Mouse (Mus musculus) liver, embryonic 13.5 days (tissue): Measurements from ENCODE around the gene Slc27a5. TPM values are rescaled to one million over a fixed set of nuclear protein-coding genes. Genes with fewer than 3 reads are reported as not detected.
A peak's percentile ranks its signal among the peaks of the same experiment; 100 is the strongest.

ENCODE experiments used
- ATAC-seq: fragments of 200-750 bp; cut with Nextera tagmentation; 2 replicates; pipeline ENCODE4 v1.8.0; 2017; ENCODE audit warnings: low read depth, mild to moderate bottlenecking, moderate number of reproducible peaks, moderate library complexity
- DNase-seq: peaks from one replicate; pipeline ENCODE4 v3.0.0; 2022
- H3K27ac ChIP-seq: fragments of 300-500 bp; sonication (generic); 2 replicates; pipeline ENCODE4 v1.5.1; 2015; ENCODE audit warnings: moderate library complexity, mild to moderate bottlenecking, inconsistent platforms
- H3K27me3 ChIP-seq: fragments of 300-500 bp; sonication (generic); 2 replicates; pipeline ENCODE4 v1.6.1; 2015; ENCODE audit warnings: mild to moderate bottlenecking, inconsistent platforms
- H3K36me3 ChIP-seq: fragments of 300-500 bp; sonication (generic); 2 replicates; pipeline ENCODE4 v1.6.1; 2015; ENCODE audit warnings: mild to moderate bottlenecking, inconsistent platforms
- H3K4me1 ChIP-seq: fragments of 300-500 bp; sonication (generic); replicated peaks from 2 replicates; pipeline ENCODE4 v1.6.1; 2015; ENCODE audit warnings: inconsistent platforms
- H3K4me2 ChIP-seq: fragments of 300-500 bp; sonication (generic); 2 replicates; pipeline ENCODE4 v1.6.1; 2015; ENCODE audit warnings: inconsistent platforms, mild to moderate bottlenecking, moderate library complexity
- H3K4me3 ChIP-seq: fragments of 300-500 bp; sonication (generic); replicated peaks from 2 replicates; pipeline ENCODE4 v1.5.1; 2015; ENCODE audit warnings: mild to moderate bottlenecking, inconsistent platforms
- H3K9ac ChIP-seq: fragments of 300-500 bp; sonication (generic); 2 replicates; pipeline ENCODE4 v1.6.1; 2015; ENCODE audit warnings: mild to moderate bottlenecking, inconsistent platforms
- H3K9me3 ChIP-seq: fragments of 300-500 bp; sonication (generic); replicated peaks from 2 replicates; pipeline ENCODE4 v1.6.1; 2016; ENCODE audit warnings: inconsistent platforms
- WGBS: fragments of 180-500 bp; shearing (Covaris S2); methylation state at CpG from one replicate; pipeline ENCODE4 v1.1.7; 2015; ENCODE audit not compliant: insufficient replicate concordance; 5-methylcytosine and 5-hydroxymethylcytosine counted together
- polyA plus RNA-seq: library from polyadenylated mRNA; unstranded; fragments of >200 nt; fragmentation: Nextera tagmentation; extraction: Ambion mirVana; gene quantifications from 2 replicates; pipeline ENCODE4 v1.2.1, GENCODE M21; 2015

Gene Slc27a5
- polyA plus RNA-seq, 1 experiment from 2014 or later = 4.9 TPM

DNA sequence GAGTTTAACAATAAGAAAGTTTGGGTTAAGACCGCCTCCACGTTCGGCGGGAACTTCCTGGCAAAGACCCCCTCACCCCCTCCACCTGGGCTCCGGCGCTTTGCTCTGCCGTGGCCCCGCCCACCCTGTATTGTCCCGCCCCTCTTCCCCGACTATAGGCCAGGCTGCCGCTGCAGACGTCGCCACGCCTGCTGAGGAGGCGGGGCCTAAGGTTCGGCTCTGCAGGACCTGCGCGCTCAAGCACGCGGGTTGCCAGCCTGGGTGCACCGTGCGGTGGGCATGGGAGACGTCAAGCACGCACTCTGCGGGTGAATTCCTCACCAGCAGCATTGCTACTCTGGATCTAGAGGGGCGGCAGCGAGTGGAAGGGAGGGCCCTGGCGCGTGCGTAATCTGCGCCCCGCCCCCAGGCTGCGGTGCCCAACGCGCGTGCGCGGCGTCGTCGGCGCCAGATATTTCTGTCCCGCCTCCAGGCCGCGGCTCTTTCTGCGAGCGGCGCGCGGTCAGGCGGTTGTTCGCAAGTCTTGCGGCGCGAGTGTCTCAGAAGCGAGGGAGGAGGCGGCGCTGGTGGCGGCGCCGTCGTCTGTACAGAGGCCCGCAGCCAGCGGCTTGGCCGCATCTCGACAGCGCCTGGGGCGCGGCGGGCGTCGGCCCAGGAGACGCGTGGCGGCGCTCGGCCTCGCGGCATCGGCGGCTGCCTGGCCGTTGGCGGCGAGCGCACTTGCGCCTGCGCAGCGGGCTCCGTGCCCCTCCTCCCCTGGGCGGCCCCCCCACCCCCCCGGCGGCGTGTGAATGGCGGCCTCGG, 26.1 kb upstream of the Slc27a5 start:
- Histone ChIP-seq H3K4me1 (peaks cover 39% of the 10 kb centered on the region), H3K9ac (peak overlapping the region; percentile 98), H3K27ac (peak overlapping the region; percentile 97), H3K9me3 (no peaks in the 10 kb centered on the region), H3K36me3 (peaks cover 37% of the 10 kb centered on the region), H3K4me2 (peak overlapping the region; percentile 98), H3K4me3 (peak overlapping the region; percentile 95), H3K27me3 (no peaks in the 10 kb centered on the region)
- under 1% methylated on average over 93 of the region's 95 CpGs for WGBS
- ATAC-seq (peak; percentile 78), DNase-seq (peak; percentile 91)

DNA sequence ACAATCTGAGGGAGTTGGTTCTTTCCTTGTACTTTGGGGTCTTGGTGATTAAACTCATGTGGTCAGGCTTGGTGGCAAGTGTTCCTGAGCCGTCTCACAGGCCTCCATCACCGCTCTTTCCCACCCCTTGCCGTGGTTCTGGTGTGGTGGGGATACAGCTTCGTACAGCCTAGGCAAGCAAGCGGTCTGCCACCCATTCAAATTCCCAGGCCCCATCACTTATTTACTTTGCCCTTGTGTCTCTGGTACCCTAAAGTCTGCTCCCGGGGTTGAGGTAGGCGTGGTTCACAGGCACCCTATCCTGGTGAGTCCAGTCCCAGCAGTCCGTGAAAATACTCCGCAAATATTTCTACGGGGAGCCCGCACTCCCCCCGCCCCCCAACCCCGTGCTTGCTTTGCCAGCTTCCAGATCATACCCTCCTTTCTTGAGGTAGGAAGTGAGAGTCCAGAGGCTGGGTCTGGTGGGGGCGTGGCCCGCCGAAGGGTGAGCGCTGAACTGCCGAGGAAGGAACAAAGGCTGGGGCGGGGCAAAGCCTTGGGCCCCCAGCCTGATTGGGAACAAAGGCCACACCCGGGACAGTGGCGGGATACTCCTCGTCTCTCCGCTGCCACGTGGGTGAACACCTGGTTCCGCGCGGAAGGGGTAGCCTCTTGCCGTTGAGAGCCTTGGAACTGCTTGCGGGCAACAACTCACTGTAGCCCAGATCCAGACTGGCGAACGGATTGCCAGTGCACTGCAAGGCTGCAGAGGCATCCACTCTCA, 25.0 kb upstream of the Slc27a5 start:
- Histone ChIP-seq H3K27me3 (no peaks in the 10 kb centered on the region), H3K9ac (peak overlapping the region; percentile 98), H3K9me3 (no peaks in the 10 kb centered on the region), H3K27ac (peak overlapping the region; percentile 97), H3K4me2 (peak overlapping the region; percentile 98), H3K4me3 (peak overlapping the region; percentile 95), H3K36me3 (peaks cover 25% of the 10 kb centered on the region), H3K4me1 (peaks cover 40% of the 10 kb centered on the region)
- WGBS = 4% methylated on average over 31 of the region's 31 CpGs
- ATAC-seq (peak; percentile 43), DNase-seq (peak; percentile 74)

DNA sequence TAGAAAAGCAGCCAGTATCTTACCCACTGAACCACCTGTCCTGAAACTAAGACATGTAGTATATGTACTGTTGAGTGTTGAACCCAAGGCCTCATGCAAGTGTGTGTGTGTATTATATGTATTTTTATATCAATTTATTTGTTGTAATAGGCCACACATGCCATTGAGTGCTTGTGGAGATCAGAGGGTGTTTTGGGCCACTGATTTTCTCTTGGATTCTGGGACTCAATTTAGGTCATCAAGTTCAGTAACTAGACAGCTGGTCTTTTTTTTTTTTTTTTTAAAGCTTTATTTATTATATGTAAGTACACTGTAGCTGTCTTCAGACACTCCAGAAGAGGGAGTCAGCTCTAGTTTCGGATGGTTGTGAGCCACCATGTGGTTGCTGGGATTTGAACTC, 17.2 kb upstream of the Slc27a5 start:
- whole genome bisulfite sequencing = 69% methylated on average over 1 of the region's 1 CpGs
- H3K4me3 ChIP-seq = no peak overlapping the region
- DNase-seq (no peak), ATAC-seq (no peak)
- H3K4me1 ChIP-seq = peaks cover 40% of the 10 kb centered on the region
- H3K4me2 ChIP-seq = no peak overlapping the region
- no peak overlapping the region for H3K27ac ChIP-seq
- H3K27me3 ChIP-seq = no peaks in the 10 kb centered on the region
- no peaks in the 10 kb centered on the region for H3K36me3 ChIP-seq
- H3K9me3 ChIP-seq = no peaks in the 10 kb centered on the region
- H3K9ac ChIP-seq = no peak overlapping the region

DNA sequence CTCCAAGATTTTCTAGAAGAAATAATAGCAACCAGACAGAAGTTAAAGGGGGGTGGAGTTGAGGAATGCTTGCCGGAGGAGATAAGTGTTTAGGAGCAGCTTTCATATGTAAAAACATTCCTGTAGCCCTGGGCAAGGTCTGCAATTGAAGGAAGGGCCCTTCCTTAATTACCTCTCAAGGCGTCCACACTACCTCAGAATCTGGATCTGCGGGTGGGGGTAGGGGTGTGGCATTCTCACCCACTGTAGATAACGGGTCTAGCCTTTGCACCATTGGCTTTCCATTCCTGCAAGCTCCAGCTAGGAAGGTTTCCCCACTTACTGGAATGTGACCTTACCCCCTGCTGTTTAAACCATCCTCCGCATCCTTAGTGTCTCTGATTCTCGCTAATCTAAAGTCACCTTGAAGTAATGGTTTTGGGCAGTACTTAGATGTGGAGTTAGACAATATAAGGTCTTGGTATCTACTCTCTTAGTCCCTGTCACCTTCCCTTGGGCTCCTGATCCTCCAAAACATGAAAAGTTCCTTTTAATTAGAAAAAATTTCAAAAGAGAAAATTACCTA, 16.4 kb upstream of the Slc27a5 start:
- Histone ChIP-seq H3K27me3 (no peaks in the 10 kb centered on the region), H3K4me2 (no peak overlapping the region), H3K4me1 (peaks cover 41% of the 10 kb centered on the region), H3K36me3 (no peaks in the 10 kb centered on the region), H3K9me3 (no peaks in the 10 kb centered on the region), H3K4me3 (no peak overlapping the region), H3K9ac (no peak overlapping the region), H3K27ac (no peak overlapping the region)
- WGBS = 43% methylated on average over 6 of the region's 6 CpGs
- DNase-seq = no peak
- no peak for ATAC-seq

DNA sequence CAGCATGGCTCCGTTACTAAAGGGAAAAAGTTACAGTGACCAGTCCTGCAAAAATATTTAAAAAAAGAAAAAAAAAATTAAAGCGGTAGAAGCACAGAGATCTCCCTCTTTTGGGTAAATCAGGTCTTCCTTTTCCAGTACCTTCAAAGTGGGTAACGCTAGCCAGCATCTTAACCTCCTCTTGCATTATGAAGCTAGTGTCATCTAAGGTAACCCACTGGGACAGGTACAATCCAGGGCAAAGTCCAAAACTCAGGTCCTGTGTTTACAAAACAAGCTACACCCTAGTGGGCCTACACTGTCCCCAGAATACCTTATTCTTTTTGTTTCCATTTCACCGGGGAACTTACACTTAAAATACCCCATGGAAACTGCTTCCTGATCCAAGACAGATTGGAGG, 15.7 kb upstream of the Slc27a5 start:
- 65% methylated on average over 4 of the region's 4 CpGs for WGBS
- H3K27me3 ChIP-seq = no peaks in the 10 kb centered on the region
- no peak overlapping the region for H3K27ac ChIP-seq
- no peaks in the 10 kb centered on the region for H3K9me3 ChIP-seq
- H3K4me1 ChIP-seq = peaks cover 45% of the 10 kb centered on the region
- H3K9ac ChIP-seq = 0 out of 2 replicates have a peak overlapping the region, but pooled peaks have one; percentile 0
- no peak overlapping the region for H3K4me2 ChIP-seq
- no peak for DNase-seq
- H3K4me3 ChIP-seq = no peak overlapping the region
- no peak for ATAC-seq
- no peaks in the 10 kb centered on the region for H3K36me3 ChIP-seq

DNA sequence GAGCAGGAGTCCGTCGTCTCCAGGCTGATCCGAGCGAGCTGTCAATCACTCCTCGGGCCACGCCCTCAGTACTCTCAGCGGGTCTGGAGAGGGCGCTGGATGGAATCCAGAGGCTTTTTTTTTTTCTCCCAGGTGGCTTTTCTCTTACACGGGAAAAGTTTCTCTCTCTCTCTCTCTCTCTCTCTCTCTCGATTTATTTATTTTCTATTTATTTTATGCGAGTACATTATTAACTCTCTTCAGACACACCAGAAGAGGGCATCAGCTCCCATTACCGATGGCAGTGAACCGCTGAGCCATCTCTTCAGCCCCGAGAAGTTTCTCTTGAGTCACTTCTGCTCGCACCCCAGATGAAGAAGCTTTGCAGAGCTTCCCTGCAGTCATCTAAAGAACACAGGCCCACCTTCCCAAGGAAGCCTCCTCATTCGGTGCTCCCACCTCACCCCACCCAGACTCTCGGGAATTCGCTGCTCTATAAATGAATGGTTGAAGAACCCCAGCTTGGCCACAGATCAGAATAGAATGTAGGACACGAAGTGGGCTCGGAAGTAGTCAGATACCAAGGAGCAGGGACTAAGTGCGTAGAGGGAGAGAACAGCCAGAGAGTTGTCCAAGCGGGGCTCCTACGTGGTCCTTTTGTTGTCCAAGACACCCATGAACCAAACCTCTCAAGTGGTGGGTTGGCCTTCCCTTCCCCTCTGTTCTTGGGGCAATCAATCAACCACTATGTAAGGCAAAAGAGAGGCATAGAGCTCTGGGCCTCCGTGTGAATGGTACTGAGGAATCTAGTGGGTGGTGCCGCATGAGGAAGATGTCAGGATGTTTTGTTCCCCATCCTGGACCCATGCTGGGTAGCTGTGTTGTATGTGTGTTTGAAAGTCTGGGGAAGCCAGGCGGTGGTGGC, 12.3 kb upstream of the Slc27a5 start, which contains the start of gene Zbtb45:
TSS of gene Zbtb45 (minus strand) at position 30 of the 904 bp plus-strand sequence.
- Histone ChIP-seq H3K27me3 (no peaks in the 10 kb centered on the region), H3K4me3 (peak within 1 kb of the TSS; percentile 69), H3K4me1 (peaks cover 41% of the 10 kb centered on the region), H3K27ac (peak within 1 kb of the TSS; percentile 91), H3K9me3 (no peaks in the 10 kb centered on the region), H3K4me2 (peak within 1 kb of the TSS; percentile 85), H3K36me3 (peaks cover 31% of the 10 kb centered on the region), H3K9ac (peak within 1 kb of the TSS; percentile 83)
- WGBS = 16% methylated on average over 26 of the region's 26 CpGs
- DNase-seq = no peak
- ATAC-seq = peak; percentile 89; the same call in 1 of the 2 replicates

DNA sequence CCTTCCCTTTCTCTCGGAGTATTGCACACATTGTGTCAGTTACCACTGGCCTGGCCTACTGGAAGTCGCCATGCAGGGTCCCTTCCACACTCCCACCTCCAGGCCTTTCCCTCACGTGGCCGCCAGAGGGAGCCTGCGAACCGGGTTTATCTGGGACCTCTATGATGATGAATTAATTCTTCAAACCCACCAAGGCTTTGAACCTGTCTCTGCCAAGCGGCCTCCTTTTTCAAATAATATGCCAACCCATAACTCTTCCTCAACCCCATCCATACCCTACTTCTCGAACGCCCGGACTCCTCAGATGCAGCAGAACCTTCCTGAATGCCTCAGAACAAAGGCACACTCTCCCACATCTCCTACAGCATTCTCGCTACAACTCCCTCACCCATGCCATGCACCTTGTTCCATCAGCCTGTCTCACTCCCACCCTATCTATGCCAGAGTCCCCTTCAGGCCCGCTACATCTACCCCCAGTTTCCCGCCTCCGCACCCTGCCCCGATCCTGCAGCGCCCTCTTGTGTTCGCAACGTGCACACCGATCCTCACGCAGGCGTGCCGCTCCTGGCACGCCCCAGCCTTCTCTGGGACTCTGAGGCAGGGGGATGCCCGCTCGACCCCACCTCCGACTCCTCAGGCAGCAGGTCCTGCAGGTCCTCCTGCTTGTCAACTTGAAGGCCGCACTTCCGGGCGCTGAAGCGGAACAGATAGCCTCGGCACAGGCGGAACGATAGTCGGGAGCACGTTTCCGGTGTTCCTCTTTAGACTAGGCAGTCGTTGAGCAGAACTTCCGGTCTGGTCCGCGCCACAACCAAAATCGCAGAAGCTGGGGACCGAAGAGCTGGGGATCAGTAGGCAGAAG, 11.4 kb upstream of the Slc27a5 start:
- under 1% methylated on average over 42 of the region's 42 CpGs for WGBS

DNA sequence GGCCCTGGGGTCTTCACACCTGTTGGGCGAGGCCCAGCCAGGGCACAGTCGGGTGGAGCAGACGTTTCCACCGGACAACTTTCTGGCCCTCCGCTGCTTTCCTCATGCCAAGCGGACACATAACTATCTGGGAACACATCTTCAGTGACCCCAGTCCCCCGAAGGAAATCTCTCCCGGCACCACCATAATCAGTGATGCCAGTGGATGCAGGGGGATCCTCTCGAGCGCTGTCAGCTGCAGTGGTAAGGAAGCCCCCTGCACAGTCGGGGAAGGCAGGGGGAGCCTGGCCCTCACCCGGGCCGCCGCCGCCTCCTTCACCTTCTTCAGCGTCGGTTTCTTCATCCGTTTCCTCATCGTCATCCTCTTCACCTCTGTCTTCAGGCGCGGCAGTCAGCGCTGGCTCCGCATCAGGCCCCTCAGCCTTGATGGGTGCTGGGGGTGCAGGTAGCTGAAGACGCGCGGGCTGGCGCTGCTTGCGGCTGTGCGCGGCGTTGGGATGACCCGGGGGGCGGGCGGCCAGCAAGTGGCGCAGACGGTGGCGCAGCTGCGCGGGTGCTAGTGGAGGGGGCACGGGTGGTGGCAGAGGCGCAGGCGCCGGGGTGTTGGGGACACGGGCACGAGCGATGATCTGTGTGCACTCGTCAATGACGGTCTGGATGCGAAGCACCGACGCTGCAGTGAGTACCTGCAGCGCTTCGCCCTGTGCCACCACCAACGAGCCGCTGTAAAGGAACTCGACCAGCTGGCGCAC, 9.5 kb upstream of the Slc27a5 start:
- WGBS = 80% methylated on average over 57 of the region's 57 CpGs
- Histone ChIP-seq H3K4me3 (no peak overlapping the region), H3K27ac (no peak overlapping the region), H3K27me3 (no peaks in the 10 kb centered on the region), H3K9ac (no peak overlapping the region), H3K4me1 (peaks cover 22% of the 10 kb centered on the region), H3K4me2 (no peak overlapping the region), H3K9me3 (no peaks in the 10 kb centered on the region), H3K36me3 (peaks cover 42% of the 10 kb centered on the region)
- DNase-seq = no peak
- no peak for ATAC-seq

More for the DNA sequence above, 11.4 kb upstream of the Slc27a5 start:
- Histone ChIP-seq H3K27ac (peak overlapping the region; percentile 91), H3K36me3 (peaks cover 39% of the 10 kb centered on the region), H3K4me3 (peak overlapping the region; percentile 69), H3K4me1 (peaks cover 33% of the 10 kb centered on the region), H3K9ac (peak overlapping the region; percentile 83), H3K4me2 (peak overlapping the region; percentile 85), H3K27me3 (no peaks in the 10 kb centered on the region), H3K9me3 (no peaks in the 10 kb centered on the region)
- ATAC-seq (peak; percentile 85), DNase-seq (peak; percentile 87)

DNA sequence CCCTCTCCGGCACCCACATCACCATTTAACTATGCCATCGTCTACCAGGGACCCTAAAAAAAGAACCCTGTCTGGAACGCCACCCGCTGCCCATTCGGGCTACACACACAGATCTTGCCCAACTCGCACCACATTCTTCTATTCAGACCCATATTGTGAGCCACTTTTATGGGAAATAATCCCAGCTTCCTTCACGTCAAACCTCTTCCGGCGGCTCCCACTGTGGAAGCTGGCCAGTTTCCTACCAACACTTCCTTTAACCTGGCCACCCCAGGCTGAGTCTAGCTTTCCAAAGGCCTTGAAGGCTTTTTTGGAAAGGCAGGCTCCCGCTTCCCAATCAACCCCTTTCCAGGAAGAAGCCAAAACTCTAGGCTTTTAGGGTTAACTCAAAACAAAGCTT, 8.5 kb upstream of the Slc27a5 start:
- H3K9me3 ChIP-seq = no peaks in the 10 kb centered on the region
- peaks cover 42% of the 10 kb centered on the region for H3K36me3 ChIP-seq
- H3K9ac ChIP-seq = no peak overlapping the region
- WGBS = 90% methylated on average over 10 of the region's 10 CpGs
- H3K27ac ChIP-seq = no peak overlapping the region
- no peak overlapping the region for H3K4me2 ChIP-seq
- no peak for DNase-seq
- no peak overlapping the region for H3K4me3 ChIP-seq
- no peak for ATAC-seq
- H3K4me1 ChIP-seq = peaks cover 22% of the 10 kb centered on the region
- H3K27me3 ChIP-seq = no peaks in the 10 kb centered on the region
